Mouse (Mus musculus) liver, embryonic 15.5 days (tissue): Measurements from ENCODE around the gene Tnfsf13. TPM values are rescaled to one million over a fixed set of nuclear protein-coding genes. Genes with fewer than 3 reads are reported as not detected.

Experiments used
- ATAC-seq: fragments of 200-750 bp; cut with Nextera tagmentation; 2 replicates; pipeline ENCODE4 v1.8.0; 2017; ENCODE audit warnings: moderate number of reproducible peaks, mild to moderate bottlenecking, moderate library complexity; ENCODE audit not compliant: insufficient read depth
- H3K27ac ChIP-seq: fragments of 300-500 bp; sonication (generic); replicated peaks from 2 replicates; pipeline ENCODE4 v1.5.1; 2015; ENCODE audit warnings: mild to moderate bottlenecking, inconsistent platforms
- H3K27me3 ChIP-seq: fragments of 300-500 bp; sonication (generic); 2 replicates; pipeline ENCODE4 v1.6.1; 2015; ENCODE audit warnings: mild to moderate bottlenecking, inconsistent platforms
- H3K36me3 ChIP-seq: fragments of 300-500 bp; sonication (generic); replicated peaks from 2 replicates; pipeline ENCODE4 v1.6.1; 2015; ENCODE audit warnings: moderate library complexity, mild to moderate bottlenecking, inconsistent platforms
- H3K4me1 ChIP-seq: fragments of 300-500 bp; sonication (generic); replicated peaks from 2 replicates; pipeline ENCODE4 v1.6.1; 2015; ENCODE audit warnings: inconsistent platforms
- H3K4me2 ChIP-seq: fragments of 300-500 bp; sonication (generic); 2 replicates; pipeline ENCODE4 v1.6.1; 2015; ENCODE audit warnings: moderate library complexity, mild to moderate bottlenecking, inconsistent platforms
- H3K4me3 ChIP-seq: fragments of 300-500 bp; sonication (generic); replicated peaks from 2 replicates; pipeline ENCODE4 v1.5.1; 2015; ENCODE audit warnings: mild to moderate bottlenecking, inconsistent platforms
- H3K9ac ChIP-seq: fragments of 300-500 bp; sonication (generic); 2 replicates; pipeline ENCODE4 v1.6.1; 2015; ENCODE audit warnings: moderate library complexity, mild to moderate bottlenecking, inconsistent platforms
- H3K9me3 ChIP-seq: fragments of 300-500 bp; sonication (generic); replicated peaks from 2 replicates; pipeline ENCODE4 v1.6.1; 2016; ENCODE audit warnings: inconsistent platforms
- WGBS: fragments of 180-500 bp; shearing (Covaris S2); methylation state at CpG from one replicate; pipeline ENCODE4 v1.1.7; 2015; ENCODE audit warnings: mixed read lengths; ENCODE audit not compliant: insufficient replicate concordance; 5-methylcytosine and 5-hydroxymethylcytosine counted together
- microRNA counts: library from miRNA; unstranded; fragments of <30 nt; microRNA quantifications from one replicate; lab custom pipeline; 2016
- microRNA-seq: library from miRNA; unstranded; fragments of <30 nt; microRNA quantifications from one replicate; pipeline ENCODE4, GENCODE M21; 2016
- polyA plus RNA-seq: library from polyadenylated mRNA; unstranded; fragments of >200 nt; fragmentation: Nextera tagmentation; extraction: Ambion mirVana; gene quantifications from 2 replicates; pipeline ENCODE4 v1.2.1, GENCODE M21; 2015

Gene Tnfsf13
- polyA plus RNA-seq, 1 experiment from 2014 or later: 0.15 TPM

DNA sequence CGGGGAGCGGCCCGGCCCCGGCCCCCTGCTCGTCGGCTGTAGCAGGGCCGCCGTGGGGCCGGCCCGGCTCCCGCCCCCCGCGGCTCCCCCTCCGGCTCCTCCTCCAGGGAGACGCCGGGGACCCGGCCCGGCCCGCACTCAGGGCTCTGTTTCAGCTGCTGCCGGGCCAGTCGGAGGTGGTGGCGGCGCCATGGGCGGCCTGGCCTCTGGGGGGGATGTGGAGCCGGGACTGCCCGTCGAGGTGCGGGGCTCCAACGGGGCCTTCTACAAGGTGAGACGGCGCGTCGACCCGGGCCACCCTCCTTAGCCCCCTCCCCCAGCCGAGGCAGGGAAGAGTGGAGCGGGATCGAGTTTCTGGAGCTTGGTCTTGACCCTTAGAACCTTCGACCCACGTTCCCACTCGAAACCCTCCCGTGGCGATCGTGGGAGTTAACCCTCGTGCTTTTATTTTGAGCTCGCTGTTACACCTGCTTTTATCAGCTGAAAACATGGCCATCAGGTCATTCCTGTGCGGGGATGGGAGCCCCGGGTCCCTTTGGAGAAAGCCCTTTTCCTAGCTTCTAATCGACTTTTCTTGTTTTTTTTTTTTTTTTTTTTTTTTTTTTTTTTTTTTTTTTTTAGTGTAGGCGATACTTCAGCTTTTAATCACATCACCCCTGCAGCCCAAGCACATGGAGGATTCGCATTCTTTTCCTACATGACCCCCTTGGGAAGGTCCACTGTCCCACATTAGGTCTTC lies 52.3 kb downstream of the Tnfsf13 start:
- peaks cover 43% of the 10 kb centered on the region for H3K4me1 ChIP-seq
- ATAC-seq: peak; percentile 59
- under 1% methylated on average over 37 of the region's 50 CpGs for WGBS
- H3K27me3 ChIP-seq: no peaks in the 10 kb centered on the region
- H3K4me2 ChIP-seq: peak overlapping the region; percentile 76
- H3K4me3 ChIP-seq: peak overlapping the region; percentile 94
- peak overlapping the region; percentile 93 for H3K27ac ChIP-seq
- peak overlapping the region; percentile 99 for H3K9ac ChIP-seq
- H3K36me3 ChIP-seq: peaks cover 18% of the 10 kb centered on the region
- H3K9me3 ChIP-seq: no peaks in the 10 kb centered on the region

MicroRNAs encoded within 50 kb of the gene (microRNA counts, 519-probe panel; counts per million panel counts)
- not detected for microRNA mmu-miR-1934 (lab: Ali Mortazavi, UCI)
- 2,951 counts per million, percentile 59 among the panel's probes with 10 or more counts for microRNA mmu-miR-467f (lab: Ali Mortazavi, UCI)

Small RNA genes lying within 50 kb of the gene (microRNA-seq; reads per million reads assigned to microRNA genes)
- 8.6 reads per million, percentile 24 among the genes with 10 or more reads in this experiment for gene Mir1934
- gene Mir467f: not detected

Other genes with a start within 250 kb of the Tnfsf13 start
- 0.07 and 0.20 TPM in 2 replicates for gene Dnah2, start 136.7 kb downstream of the Tnfsf13 start, polyA plus RNA-seq
- gene Efnb3, start 125.6 kb downstream of the Tnfsf13 start, polyA plus RNA-seq: 0.50 and 0.58 TPM in 2 replicates
- gene Wrap53, start 105.5 kb downstream of the Tnfsf13 start, polyA plus RNA-seq: 15.9 and 16.9 TPM in 2 replicates
- gene Trp53, start 105.4 kb downstream of the Tnfsf13 start, polyA plus RNA-seq: 62.4 and 63.8 TPM in 2 replicates
- 14.1 and 14.7 TPM in 2 replicates for gene Atp1b2, start 79.8 kb downstream of the Tnfsf13 start, polyA plus RNA-seq
- 26.6 and 27.2 TPM in 2 replicates for gene Shbg, start 67.9 kb downstream of the Tnfsf13 start, polyA plus RNA-seq
- gene Sat2, start 63.8 kb downstream of the Tnfsf13 start, polyA plus RNA-seq: 10.2 and 11.1 TPM in 2 replicates
- 7.3 and 9.7 TPM in 2 replicates for gene Fxr2, start 52.8 kb downstream of the Tnfsf13 start, polyA plus RNA-seq
- not detected in 2 replicates for gene Sox15, start 30.5 kb downstream of the Tnfsf13 start, polyA plus RNA-seq
- gene Mpdu1, start 23.1 kb downstream of the Tnfsf13 start, polyA plus RNA-seq: 34.1 and 35.2 TPM in 2 replicates
- gene Cd68, start 19.6 kb downstream of the Tnfsf13 start, polyA plus RNA-seq: 28.2 and 31.4 TPM in 2 replicates
- gene Eif4a1, start 13.4 kb downstream of the Tnfsf13 start, polyA plus RNA-seq: 228 and 232 TPM in 2 replicates
- gene Senp3, start 3.7 kb downstream of the Tnfsf13 start, polyA plus RNA-seq: 23.9 and 27.2 TPM in 2 replicates
- 2.1 and 2.6 TPM in 2 replicates for gene Tnfsf12, start 10.1 kb upstream of the Tnfsf13 start, polyA plus RNA-seq
- 0.85 and 0.89 TPM in 2 replicates for gene Tnfsfm13, start 10.3 kb upstream of the Tnfsf13 start, polyA plus RNA-seq
- gene Polr2a, start 72.9 kb upstream of the Tnfsf13 start, polyA plus RNA-seq: 10.2 and 10.4 TPM in 2 replicates
- not detected in 2 replicates for gene Slc35g3, start 76.2 kb upstream of the Tnfsf13 start, polyA plus RNA-seq
- gene Zbtb4, start 80.1 kb upstream of the Tnfsf13 start, polyA plus RNA-seq: 0.43 and 0.92 TPM in 2 replicates
- 0.84 and 1.3 TPM in 2 replicates for gene Chrnb1, start 110.2 kb upstream of the Tnfsf13 start, polyA plus RNA-seq
- 0.16 and 0.18 TPM in 2 replicates for gene Fgf11, start 116.1 kb upstream of the Tnfsf13 start, polyA plus RNA-seq
- gene Tmem102, start 119.8 kb upstream of the Tnfsf13 start, polyA plus RNA-seq: 0.69 and 0.94 TPM in 2 replicates
- gene Gm39566, start 129.5 kb upstream of the Tnfsf13 start, polyA plus RNA-seq: not detected in 2 replicates
- not detected in 2 replicates for gene Spem2, start 132.7 kb upstream of the Tnfsf13 start, polyA plus RNA-seq
- not detected in 2 replicates for gene Spem1, start 136.4 kb upstream of the Tnfsf13 start, polyA plus RNA-seq
- 0.54 and 0.64 TPM in 2 replicates for gene Nlgn2, start 152.0 kb upstream of the Tnfsf13 start, polyA plus RNA-seq
- 336 and 387 TPM in 2 replicates for gene Tmem256, start 152.7 kb upstream of the Tnfsf13 start, polyA plus RNA-seq
- gene Plscr3, start 160.6 kb upstream of the Tnfsf13 start, polyA plus RNA-seq: 26.1 and 28.0 TPM in 2 replicates
- gene Tnk1, start 172.9 kb upstream of the Tnfsf13 start, polyA plus RNA-seq: 0.60 and 0.62 TPM in 2 replicates
- gene Tmem95, start 192.2 kb upstream of the Tnfsf13 start, polyA plus RNA-seq: not detected in 2 replicates
- gene Kctd11, start 195.6 kb upstream of the Tnfsf13 start, polyA plus RNA-seq: 1.2 and 1.4 TPM in 2 replicates
- gene Acap1, start 209.8 kb upstream of the Tnfsf13 start, polyA plus RNA-seq: 5.9 and 7.2 TPM in 2 replicates
- 0.89 and 1.0 TPM in 2 replicates for gene 2810408A11Rik, start 215.2 kb upstream of the Tnfsf13 start, polyA plus RNA-seq
- gene Neurl4, start 215.3 kb upstream of the Tnfsf13 start, polyA plus RNA-seq: 2.7 and 3.1 TPM in 2 replicates
- gene Gps2, start 228.1 kb upstream of the Tnfsf13 start, polyA plus RNA-seq: 90.6 and 98.4 TPM in 2 replicates
- 1,245 and 1,257 TPM in 2 replicates for gene Eif5a, start 236.2 kb upstream of the Tnfsf13 start, polyA plus RNA-seq